Mouse (Mus musculus) megakaryocyte, embryonic 14.5 days (primary cell): ENCODE measurements around the gene Tor4a.

Source experiments
- FLI1 ChIP-seq: IDR thresholded peaks from 2 replicates; pipeline ENCODE4 v1.6.1; 2012; ENCODE audit warnings: low read length, inconsistent platforms, mixed read lengths
- GATA1 ChIP-seq: IDR thresholded peaks from 3 replicates; pipeline ENCODE4 v1.6.1; 2012; ENCODE audit warnings: mixed read lengths, low read length, inconsistent platforms, borderline replicate concordance

- TF ChIP-seq GATA1 (no peak), FLI1 (no peak)
Observed at GRCm38 (mm10) chr2:25234050-25234449, 37.4 kb upstream of the Tor4a start, which contains the start of gene Slc34a3.
